Mouse (Mus musculus) kidney, postnatal 25 days (tissue): ENCODE results near the gene Vamp2.

Source experiments
- DNase-seq, 2 experiments: peaks; one replicate each; pipeline ENCODE4 v3.0.0; 2021; ENCODE audit warnings: mixed read lengths in 2 of 2

The Vamp2 gene

DNA sequence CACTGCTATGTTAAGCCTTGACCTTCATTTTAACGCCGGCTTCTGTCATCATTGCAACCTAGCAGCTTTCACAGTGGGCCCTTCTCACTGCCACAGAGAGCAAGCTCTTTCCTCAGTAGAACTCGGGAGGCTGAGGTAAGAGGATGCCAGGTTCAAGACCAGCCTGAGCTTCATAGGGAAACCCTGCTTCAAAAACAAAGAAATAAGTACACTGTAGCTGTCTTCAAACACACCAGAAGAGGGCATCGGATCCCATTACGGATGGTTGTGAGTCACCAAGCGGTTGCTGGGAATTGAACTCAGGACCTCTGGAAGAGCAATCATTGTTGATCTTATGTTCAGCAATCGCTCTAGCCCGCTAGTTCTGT, 7.5 kb upstream of the Vamp2 start:
- no peak for DNase-seq

DNA sequence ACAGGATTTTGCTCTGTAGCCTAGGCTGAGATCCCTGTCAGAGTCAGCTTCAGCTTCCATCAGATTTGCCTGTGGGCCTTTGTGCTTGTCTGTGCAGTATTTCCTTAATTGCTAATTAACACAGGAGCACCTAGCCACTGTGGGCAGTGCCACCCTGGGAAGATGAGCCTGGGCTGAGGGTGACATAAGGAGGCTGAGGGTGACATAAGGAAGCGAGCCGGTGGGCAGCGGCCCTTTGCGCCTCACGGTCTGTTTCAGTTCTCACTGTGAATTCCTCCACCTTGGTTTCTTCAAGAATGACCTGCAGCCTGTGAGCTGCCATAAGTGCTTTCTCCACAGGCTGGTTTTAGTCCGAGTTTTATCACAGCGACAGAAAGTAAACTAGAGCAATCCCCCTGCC, 6.7 kb upstream of the Vamp2 start:
- peak in 1 of 2 experiments; percentile 29 for DNase-seq

DNA sequence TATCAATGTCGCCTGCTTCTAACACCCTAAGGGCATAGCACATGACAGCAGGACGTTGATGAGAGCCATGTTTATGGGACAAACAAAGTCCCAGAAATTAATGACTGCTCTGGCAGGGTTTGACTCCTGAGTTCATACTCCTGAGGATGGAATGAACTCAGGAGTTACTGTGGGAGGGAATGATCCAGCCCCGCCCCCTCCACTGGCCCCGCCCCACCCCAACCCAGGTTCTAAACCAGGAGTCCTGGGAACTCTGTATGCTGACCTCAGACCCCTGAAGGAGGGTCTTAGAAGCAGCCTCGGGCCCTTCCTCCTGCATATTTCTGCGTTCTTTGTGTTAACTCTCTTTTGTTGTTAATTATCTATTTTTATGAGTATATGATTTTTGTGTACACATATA, 2.7 kb upstream of the Vamp2 start:
- DNase-seq: peak in 1 of 2 experiments; percentile 32

DNA sequence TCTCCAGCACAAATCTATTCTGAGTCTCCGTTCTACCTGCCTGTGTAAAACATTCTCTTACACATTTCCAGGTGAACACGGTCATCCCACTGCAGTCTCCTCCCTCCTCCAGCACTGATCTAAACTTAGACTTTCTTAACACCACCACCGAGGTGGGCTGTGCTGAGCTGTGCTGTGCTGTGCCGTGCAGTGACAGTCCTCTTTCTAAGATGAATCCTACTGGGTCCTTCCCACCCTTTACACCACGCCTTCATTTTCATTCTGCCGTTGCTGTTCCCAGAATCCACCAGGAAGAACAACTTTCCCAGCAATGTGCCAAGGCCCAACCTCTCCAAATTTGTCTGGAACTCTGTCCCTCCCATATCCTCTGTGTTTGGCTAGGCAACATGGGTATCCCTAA, 1.9 kb upstream of the Vamp2 start:
- DNase-seq: peak in 1 of 2 experiments; percentile 27

DNA sequence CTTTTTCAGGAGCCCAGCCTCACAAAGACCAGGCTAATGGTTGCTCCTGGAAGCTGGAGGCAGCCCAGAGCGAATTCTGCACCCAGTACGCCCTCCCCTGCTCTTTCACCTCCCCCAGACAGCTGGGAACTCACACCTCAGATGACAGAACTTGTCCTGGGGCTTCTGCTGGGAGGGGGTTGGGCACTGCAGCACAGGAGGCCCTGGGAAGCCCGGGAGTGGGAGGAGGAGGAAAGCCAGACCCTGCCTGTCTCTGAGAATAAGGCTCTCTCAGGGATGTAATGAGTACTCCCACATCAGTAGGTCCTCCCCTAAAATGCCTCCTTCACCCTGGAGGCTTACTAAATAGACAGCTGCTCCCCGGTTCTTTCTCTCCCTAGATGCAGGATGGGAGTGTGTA, 1.2 kb upstream of the Vamp2 start:
- peak in 1 of 2 experiments; percentile 65 for DNase-seq

DNA sequence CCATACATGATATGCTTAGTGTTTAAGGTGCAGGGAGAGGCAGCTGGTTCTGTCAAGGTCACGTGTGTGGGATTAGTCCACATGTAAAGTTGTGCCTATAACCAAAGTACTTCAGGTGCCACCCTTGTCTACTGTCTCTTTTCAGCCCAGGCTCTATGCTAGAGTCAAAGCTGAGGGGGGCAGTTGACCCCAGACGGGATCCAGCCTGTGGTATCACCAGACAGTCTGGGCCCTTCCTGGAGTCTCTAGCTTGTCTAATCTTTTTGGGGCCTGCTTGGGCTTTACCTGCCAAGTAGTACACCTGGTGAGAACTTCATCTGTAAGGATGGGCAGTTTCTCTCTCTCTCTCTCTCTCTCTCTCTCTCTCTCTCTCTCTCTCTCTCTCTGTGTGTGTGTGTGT, 693 bp upstream of the Vamp2 start:
- peak in 1 of 2 experiments; percentile 21 for DNase-seq

DNA sequence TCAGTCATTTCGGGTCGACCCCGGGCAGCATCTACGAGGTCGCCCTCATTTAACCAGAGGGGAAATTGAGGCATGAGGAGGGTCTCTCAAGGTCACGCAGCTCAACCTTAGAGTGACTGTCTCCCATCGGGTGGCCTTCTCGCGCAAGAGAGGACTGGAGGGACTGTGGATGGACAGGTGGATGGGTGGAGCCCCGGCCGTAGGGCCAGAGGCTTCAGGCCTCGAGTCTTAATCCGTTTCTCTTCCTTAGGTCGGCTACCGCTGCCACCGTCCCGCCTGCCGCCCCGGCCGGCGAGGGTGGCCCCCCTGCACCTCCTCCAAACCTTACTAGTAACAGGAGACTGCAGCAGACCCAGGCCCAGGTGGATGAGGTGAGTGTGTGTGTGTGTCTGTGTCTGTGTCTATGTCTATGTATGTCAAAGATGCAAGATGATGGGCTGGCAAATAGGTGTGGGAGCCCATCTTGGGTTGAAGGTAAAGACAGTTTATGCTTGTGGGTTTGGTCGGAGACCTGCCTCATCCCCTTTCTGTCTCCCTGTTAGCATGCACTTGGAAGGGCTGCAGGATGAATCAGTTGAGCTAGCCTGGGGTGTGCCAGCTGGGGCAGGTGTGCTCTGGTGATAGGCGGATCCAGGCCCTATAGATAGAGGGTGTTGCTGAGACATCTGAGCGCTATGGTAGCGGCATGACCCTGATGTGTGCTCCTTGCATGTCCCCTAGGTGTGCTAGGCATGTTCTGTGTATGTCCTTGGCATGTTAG, 746 bp downstream of the Vamp2 start:
- DNase-seq: peak in 1 of 2 experiments; percentile 62

DNA sequence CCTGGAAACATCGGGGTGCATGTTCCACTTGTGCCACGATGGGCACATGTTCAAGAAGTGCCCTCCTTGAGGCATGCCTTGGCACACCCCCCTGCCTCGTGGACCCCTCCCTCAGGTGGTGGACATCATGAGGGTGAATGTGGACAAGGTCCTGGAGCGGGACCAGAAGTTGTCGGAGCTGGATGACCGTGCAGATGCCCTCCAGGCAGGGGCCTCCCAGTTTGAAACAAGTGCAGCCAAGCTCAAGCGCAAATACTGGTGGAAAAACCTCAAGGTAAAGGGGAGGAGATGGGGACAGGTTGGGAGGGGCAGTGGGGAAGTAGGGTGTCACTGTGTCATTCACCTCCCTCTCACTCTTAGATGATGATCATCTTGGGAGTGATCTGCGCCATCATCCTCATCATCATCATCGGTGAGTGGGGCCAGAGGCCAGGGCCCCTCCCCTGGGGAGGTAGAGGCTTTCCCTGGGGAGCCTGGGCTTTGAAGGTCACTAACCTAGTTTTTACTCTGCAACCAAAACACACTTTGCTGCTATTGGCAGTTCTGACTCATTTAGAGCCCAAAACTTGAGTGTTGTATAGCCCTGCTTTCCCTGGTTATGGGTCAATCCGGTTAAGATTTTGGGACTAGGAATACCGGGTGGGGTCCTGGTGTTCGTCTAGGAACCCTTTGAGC, 1.5 kb downstream of the Vamp2 start:
- DNase-seq: peak in 1 of 2 experiments; percentile 73

DNA sequence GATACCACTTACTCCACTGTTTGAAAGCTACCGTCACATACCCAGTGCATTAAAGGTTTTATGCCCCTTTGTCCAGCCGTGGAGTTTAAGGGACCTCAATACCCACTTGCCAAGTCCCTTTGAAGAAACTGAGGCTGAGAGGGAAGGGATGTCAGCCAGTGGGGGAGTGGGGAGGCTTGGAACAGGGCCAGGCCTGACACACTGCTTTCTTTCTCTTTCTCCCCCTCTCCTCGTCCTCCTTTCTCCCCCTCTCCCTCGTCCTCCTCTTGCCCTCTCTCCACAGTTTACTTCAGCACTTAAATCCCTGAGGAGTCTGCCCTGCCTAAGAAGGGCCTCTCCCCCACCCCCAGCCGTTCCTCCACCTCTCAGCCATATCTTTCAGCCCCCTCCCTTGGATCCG, 2.1 kb downstream of the Vamp2 start:
- DNase-seq: peak in 1 of 2 experiments; percentile 35

DNA sequence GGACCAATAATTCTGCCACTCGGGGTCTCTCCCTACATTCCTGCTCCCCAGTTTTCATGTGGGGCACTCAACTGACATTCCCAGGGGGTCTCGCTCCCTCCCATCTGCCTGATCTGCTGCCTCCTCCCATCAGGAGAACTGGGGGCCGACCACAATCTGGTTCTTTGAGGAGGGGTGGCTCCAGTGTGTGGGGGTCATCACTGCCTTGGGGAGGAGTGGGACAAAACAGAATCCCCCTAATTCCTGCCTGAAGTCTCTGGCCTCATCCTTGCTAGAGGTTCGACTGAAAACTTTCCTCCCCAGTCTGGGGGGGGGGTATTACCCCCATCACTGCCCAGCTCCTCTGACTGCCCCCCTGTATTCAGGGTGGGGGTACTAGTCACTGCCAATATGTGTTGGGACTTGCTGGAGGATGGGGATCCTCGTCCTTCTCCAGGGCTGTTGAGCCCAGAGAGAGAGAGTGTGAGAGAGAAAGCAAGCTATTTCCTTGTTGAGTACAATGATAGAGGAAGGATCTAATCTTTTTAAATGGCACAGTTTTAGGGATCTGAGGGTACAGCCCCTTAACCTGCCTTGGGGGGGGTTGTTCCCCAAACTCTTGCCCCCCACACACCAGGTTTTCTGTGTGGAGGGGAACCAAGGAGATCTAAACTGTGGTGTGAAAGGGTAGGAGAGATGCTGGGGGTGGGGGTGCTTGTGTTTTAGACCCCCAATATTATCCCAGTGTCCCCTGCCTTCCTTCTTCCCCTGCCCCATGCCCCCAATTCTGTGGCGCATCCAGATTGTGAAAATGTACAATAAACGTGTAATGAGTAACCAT, 3.5 kb downstream of the Vamp2 start:
- DNase-seq: peak in 1 of 2 experiments; percentile 34

DNA sequence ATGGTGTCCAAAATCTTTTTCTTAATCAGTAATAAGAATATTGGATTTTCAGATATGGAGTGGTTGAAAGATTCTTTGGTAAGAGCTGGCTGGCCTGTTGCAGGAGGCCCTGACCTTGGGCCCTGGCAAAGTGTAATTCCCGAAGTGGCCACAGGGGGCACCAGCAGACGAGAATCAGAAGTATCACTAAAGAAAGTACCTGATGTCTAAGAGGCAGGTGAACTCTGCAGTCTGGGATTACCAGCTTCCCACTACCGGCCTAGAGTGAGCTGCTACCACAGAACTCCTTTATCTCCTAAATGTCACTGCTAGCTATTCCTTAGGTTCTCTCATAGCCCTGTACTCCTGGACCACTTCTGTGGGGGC, 4.1 kb downstream of the Vamp2 start:
- DNase-seq: peak; percentile 93 to 96

DNA sequence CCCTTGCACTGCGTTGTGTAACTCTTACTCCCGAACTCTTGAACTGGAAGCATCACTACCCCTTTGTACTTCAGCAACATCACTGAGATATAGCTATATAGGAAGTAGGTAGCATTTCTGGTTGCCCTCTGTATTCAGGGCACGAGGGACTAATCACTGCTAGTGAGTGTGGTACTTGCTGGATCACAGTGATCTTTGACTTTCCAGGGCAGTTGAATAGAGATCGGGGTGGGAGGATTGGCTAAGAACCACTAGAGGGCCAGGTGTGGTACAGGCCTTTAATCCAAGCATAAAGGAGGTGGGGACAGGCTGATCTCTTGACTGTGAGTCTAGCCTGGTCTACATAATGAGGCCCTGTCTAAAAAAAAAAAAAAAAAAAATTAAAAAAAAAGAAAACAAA, 4.6 kb downstream of the Vamp2 start:
- DNase-seq: peak in 1 of 2 experiments; percentile 56

DNA sequence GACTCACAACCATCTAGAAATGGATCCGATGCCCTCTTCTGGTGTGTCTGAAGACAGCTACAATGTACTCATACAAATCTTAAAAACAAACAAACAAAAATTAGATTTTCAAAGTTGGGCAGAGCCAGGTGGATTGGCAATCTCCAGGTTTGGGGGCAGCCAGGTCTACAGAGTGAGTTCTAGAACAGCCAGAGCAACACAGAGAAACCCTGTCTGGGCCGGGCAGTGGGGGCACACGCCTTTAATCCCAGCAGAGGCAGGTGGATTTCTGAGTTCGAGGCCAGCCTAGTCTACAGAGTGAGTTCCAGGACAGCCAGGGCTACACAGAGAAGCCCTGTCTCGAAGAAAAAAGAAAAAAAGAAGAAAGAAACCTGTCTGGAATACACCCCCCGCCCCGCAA, 5.6 kb downstream of the Vamp2 start:
- peak in 1 of 2 experiments; percentile 34 for DNase-seq

DNA sequence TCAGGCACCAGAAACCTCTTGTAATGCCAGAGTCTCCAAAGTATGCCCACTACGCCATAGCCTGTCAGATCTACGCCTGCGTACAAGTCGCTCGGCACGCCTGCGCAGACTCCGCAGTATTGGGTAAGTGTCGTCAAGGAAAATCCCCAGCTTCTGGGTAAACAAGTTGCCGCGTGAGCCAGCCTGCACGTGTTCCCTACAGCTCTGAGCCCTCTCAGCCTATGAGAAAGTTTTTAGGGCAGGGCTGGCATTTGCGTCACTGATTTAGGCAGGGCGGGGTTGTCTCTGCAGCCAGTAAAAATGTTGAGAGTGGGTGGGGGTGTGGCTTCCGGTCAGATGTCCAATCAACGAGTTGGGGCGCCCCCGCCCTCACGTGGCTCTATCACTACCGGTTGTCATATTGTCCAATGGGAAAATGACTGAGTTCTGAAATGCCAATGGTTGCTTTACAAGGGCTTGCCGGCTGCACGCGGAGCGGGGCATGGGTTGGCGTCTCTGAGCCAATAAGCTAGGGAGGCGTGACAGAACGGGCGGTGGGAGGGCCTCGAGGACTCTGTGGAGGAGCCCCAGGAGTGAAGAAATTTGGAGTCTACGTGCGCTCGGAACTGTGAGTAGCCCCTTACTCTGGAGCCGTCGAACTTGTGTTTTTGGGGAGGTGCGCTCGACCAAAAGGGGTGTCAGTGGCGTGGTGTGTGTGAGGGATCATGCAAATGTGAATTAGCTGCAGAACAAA, 6.6 kb downstream of the Vamp2 start, which contains the start of gene Per1:
TSS of gene Per1 (plus strand) at position 521 of the 733 bp plus-strand sequence.
- DNase-seq: peak; percentile 100

DNA sequence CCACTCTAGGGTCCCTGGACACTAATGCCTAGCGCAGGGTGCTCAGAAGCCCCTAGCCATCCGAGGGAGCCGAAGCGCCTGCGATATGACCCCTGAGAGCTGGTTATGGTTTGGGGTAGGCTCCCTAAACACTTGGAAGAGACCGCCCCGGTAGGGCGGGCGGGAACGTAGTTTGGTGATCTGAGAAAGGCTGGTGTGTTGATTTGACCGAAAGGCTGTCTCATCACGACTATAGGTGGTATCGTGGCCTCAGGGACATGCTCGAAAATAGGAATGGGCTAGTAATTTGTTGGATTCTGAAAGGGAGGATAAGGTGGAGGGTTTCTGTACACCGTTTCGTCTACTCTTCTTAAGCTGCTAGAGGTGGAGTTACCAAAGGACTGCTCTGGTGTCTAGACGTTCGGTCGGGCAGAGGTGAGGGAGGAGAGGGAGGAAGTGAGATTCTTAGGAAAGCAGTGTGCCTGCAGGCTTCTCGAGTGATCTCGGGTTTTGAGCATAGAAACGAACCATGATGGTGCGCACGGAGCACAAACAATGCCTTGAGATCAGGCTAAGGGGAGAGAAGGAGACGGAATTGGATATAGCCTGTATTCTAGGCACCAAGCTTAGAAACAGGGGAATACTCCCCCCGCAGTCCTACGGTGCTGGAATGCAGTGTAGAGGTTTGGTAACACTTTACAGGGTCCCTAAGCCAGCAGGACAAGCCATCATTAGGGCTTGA, 7.4 kb downstream of the Vamp2 start:
- DNase-seq: peak; percentile 39 to 74

DNA sequence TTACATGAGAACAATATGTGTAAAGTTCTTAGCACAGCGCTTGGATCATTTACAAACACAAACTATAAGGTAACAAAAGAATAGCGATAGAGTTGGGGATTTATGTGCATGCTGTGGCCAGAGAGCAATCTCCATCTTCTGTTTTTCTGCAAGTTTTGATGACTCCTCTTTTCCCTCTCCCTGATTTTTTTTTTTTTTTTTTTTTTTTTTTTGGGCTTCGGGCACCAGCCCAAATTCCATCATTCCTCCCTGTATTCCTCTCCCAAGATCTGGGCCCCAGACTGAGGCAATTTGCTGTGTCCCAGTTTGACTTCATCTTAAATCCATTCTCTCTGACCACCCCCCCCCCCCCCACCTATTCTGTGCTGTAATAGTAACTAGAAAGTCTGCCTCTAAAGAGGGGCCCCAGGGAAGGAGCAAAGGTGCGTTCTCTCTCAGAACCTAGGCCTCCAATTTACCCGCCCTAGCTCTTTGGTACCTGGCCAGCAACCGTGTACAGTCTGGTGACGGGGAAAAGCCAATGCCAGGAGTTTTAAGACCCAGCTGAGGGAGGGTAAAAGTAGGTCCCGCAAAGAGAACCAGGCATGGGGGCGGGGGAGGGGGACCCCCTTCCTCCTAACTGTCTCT, 8.2 kb downstream of the Vamp2 start:
- DNase-seq: no peak

DNA sequence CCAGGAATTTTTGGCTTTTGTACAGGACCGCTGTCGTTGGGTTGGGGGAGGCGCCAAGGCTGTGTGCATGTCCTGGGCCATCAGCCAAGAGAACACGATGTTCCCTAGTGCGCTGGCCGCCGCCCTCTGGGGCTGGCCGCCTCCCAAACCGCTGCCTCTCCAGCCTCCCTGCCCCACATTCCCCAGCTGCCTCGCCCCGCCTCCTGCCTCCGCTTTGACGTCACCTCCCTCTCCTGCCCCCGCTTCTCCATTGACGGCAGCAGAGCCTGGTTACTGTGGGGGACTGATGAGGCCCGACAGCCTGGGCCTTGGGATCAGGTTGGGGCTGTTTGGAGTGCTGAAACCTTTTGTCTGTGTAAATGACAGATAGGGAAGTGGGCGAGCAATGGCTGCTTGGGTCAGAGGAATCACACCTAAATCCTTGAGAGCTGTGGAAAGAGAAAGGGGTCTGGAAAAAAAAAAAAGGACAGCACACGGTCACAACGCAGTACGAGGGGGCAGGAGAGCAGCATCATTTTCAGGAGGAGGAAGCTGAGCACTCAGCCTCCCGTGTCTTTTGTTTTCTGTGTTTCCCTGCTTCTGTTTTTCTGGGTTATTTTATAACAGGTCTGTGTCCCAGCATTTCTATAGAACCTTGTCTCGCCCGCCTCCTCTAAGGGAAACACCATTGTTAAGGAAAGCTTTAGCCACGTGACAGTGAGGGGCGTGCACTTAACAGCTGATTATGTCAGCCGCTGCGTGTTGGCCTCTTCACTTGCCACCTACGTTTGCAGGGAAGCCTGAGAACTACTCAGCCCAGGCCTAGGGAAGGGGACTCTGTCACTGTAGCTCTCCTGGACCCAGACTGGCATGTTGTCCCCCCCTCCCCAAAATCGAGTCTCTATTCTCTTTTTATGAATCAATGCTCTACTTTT, 9.0 kb downstream of the Vamp2 start:
- DNase-seq: peak; percentile 100

DNA sequence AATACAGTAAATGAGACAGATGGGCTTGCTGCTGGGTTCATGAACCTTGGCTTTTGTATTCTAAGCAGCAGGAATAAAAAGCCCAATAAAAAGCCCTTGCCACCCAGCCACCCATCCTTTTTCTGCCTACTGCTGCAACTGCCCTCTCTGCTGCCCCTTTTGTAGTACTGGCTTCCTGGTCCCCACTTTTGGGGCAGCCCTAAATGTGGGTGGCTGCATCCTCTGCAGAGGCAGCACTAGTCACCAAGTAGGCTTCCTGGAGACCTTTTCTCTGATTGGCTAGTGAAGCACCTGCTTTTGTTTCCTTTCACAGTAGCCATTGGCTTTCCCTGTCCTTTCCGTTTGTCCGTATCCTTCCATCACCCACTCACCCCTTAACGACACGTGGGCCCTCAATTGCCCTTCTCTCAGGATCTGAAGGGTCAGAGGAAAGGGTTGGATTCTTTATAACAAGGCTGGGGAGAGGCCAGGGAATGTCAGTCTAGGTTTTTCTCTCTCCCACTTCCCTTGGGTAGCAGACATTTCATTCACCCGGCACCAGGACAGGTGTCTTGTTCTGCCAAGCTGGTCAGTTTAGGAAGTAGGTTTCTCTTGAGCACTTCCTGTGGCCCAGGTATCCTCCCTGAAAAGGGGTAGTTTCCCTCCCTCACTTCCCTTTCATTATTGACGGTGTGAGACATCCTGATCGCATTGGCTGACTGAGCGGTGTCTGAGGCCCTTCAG, 9.9 kb downstream of the Vamp2 start:
- DNase-seq: peak in 1 of 2 experiments; percentile 51

DNA sequence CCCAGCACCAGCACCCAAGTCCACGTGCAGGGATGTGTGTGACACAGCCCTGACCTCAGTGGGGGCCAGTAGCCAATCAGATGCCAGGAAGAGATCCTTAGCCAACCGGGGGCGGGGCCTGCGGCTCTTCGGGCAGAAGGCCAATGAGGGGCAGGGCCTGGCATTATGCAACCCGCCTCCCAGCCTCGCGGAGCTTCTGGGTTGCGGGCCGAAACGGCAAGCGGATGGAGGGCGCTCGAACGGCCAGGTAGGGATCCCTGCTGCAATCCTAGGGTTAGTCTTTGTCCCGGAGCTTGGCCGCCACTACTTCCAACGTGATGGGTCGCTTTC, 10.4 kb downstream of the Vamp2 start:
- peak; percentile 99 for DNase-seq
